In the genomic region with DNA sequence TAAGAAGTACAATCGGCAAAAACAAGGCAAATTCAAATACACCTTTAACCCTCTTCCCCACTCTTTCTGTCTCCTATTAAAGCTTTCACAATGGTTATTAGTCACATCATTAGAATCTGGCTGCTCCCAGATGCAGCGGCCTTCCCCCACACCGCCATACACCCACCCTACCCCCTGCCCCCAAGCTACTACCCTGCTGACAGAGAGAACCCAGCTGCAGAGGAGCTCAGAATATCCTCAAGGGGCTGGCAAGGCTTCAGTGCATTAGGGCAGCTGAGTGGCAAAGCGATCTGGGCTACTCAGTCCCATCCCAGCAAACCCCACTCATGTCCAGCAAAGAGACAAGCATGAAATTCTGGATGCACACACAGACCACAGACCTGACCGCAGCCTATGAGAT, we compare ENCODE assay signal across 20 mouse cellular contexts.
DNase-seq lines count a peak whose midpoint lies in the region; ATAC-seq and TF ChIP-seq lines count a peak whose summit lies in the region.
"Had no signal": no experiment of that assay in that cellular context is flagged by ENCODE, and none has a peak within 500 bp of the region (broad histone marks: within the 10 kb centered on the region; RNA-seq: fewer than 3 reads in every experiment).

No protein-coding gene starts in this region.

- peaks cover 15% of the 10 kb centered on the region for H3K4me1 ChIP-seq in hindbrain, embryonic 10.5 days (replicated peaks)
- H3K4me1 ChIP-seq in hindbrain, embryonic 14.5 days (replicated peaks; ENCODE audit: control insufficient read depth, insufficient read depth, low read length): peaks cover 7% of the 10 kb centered on the region; the same call in 1 of the 2 replicates
- peaks cover 13% of the 10 kb centered on the region for H3K4me1 ChIP-seq in midbrain, embryonic 12.5 days
- no peaks in the 10 kb centered on the region for H3K4me1 ChIP-seq in midbrain, postnatal 0 days (ENCODE audit: insufficient read depth, low read length)
- H3K4me1 ChIP-seq: heart, embryonic 12.5 days; limb, embryonic 13.5 days; liver, embryonic 15.5 days had no signal

- no peak overlapping the region for H3K4me2 ChIP-seq in hindbrain, embryonic 14.5 days (replicated peaks)
- H3K4me2 ChIP-seq in midbrain, embryonic 12.5 days (replicated peaks): no peak overlapping the region
- H3K4me2 ChIP-seq in midbrain, postnatal 0 days (ENCODE audit: low read depth, low read length, poor library complexity, severe bottlenecking): no peak overlapping the region
- H3K4me2 ChIP-seq: forebrain, embryonic 13.5 days; heart, embryonic 12.5 days; limb, embryonic 13.5 days; liver, embryonic 15.5 days had no signal

- DNase-seq in hindbrain, embryonic 10.5 days (ENCODE audit: low spot score): no peak
- no peak for DNase-seq in hindbrain, embryonic 14.5 days (ENCODE audit: low spot score)
- no peak for DNase-seq in midbrain, postnatal 0 days (ENCODE audit: low spot score)
- DNase-seq in lung, postnatal 10 days: peak; percentile 49
- DNase-seq in retina, postnatal 1 day: peak; percentile 56
- no peak for DNase-seq in frontal cortex, postnatal 36 days (ENCODE audit: low spot score in 2 of 2)
- DNase-seq: adrenal gland, postnatal 14 days; B cell, adult 2 months; cerebellum, adult 8-10 months; kidney, adult 8-10 months; kidney, postnatal 36 days; thymus, adult 18-20 months had no signal

- no peaks in the 10 kb centered on the region; the same call in 1 of the 2 replicates for H3K9me3 ChIP-seq in hindbrain, embryonic 10.5 days
- 0 out of 2 replicates have a peak, but pooled peaks cover 3% of the 10 kb centered on the region for H3K9me3 ChIP-seq in hindbrain, embryonic 14.5 days (ENCODE audit: control insufficient read depth, low read length)
- H3K9me3 ChIP-seq in midbrain, embryonic 12.5 days: no peaks in the 10 kb centered on the region
- no peaks in the 10 kb centered on the region for H3K9me3 ChIP-seq in midbrain, postnatal 0 days (ENCODE audit: low read length)
- H3K9me3 ChIP-seq: forebrain, embryonic 13.5 days; heart, embryonic 12.5 days; limb, embryonic 13.5 days; liver, embryonic 15.5 days had no signal

- no peak for TF ChIP-seq CTCF in midbrain, postnatal 0 days (IDR thresholded peaks at IDR 0.05)

- no peak for ATAC-seq in hindbrain, embryonic 14.5 days (ENCODE audit: low FRiP score)
- ATAC-seq in midbrain, embryonic 12.5 days (ENCODE audit: low FRiP score, low read depth): peak; percentile 62
- no peak for ATAC-seq in midbrain, postnatal 0 days (ENCODE audit: low FRiP score)
- ATAC-seq: activated CD4-positive, CD25-positive, alpha-beta regulatory T cell, adult 4 months; forebrain, embryonic 13.5 days; inflammation-experienced regulatory T-cells, adult 6 months; Patski had no signal

- no peaks in the 10 kb centered on the region for H3K27me3 ChIP-seq in hindbrain, embryonic 10.5 days (ENCODE audit: insufficient read depth, poor library complexity, severe bottlenecking)
- H3K27me3 ChIP-seq in hindbrain, embryonic 14.5 days (ENCODE audit: control insufficient read depth, insufficient read depth, low read length): no peaks in the 10 kb centered on the region
- H3K27me3 ChIP-seq in midbrain, embryonic 12.5 days: no peaks in the 10 kb centered on the region
- no peaks in the 10 kb centered on the region for H3K27me3 ChIP-seq in midbrain, postnatal 0 days (ENCODE audit: insufficient read depth, low read length)
- H3K27me3 ChIP-seq: forebrain, embryonic 13.5 days; heart, embryonic 12.5 days; limb, embryonic 13.5 days; liver, embryonic 15.5 days; Patski had no signal

- peak overlapping the region; percentile 66; the same call in 1 of the 2 replicates for H3K27ac ChIP-seq in hindbrain, embryonic 10.5 days
- H3K27ac ChIP-seq in hindbrain, embryonic 14.5 days: no peak overlapping the region
- peak overlapping the region; percentile 1; the same call in 1 of the 2 replicates for H3K27ac ChIP-seq in midbrain, embryonic 12.5 days (replicated peaks)
- no peak overlapping the region for H3K27ac ChIP-seq in midbrain, postnatal 0 days (ENCODE audit: low read depth, low read length)
- H3K27ac ChIP-seq: forebrain, embryonic 13.5 days; limb, embryonic 13.5 days; liver, embryonic 15.5 days had no signal

- H3K9ac ChIP-seq in hindbrain, embryonic 14.5 days: no peak overlapping the region
- no peak overlapping the region for H3K9ac ChIP-seq in midbrain, embryonic 12.5 days (replicated peaks)
- no peak overlapping the region for H3K9ac ChIP-seq in midbrain, postnatal 0 days (replicated peaks; ENCODE audit: low read length, poor library complexity, severe bottlenecking)
- H3K9ac ChIP-seq: forebrain, embryonic 13.5 days; heart, embryonic 12.5 days; limb, embryonic 13.5 days; liver, embryonic 15.5 days had no signal

- H3K4me3 ChIP-seq in hindbrain, embryonic 10.5 days: no peak overlapping the region
- H3K4me3 ChIP-seq in hindbrain, embryonic 14.5 days (replicated peaks; ENCODE audit: low read length): no peak overlapping the region
- no peak overlapping the region for H3K4me3 ChIP-seq in midbrain, embryonic 12.5 days
- H3K4me3 ChIP-seq in midbrain, postnatal 0 days (ENCODE audit: low read depth, low read length): no peak overlapping the region
- H3K4me3 ChIP-seq: forebrain, embryonic 13.5 days; heart, embryonic 12.5 days; limb, embryonic 13.5 days; liver, embryonic 15.5 days had no signal

- H3K36me3 ChIP-seq in hindbrain, embryonic 10.5 days: no peaks in the 10 kb centered on the region
- no peaks in the 10 kb centered on the region for H3K36me3 ChIP-seq in hindbrain, embryonic 14.5 days (replicated peaks; ENCODE audit: control insufficient read depth, insufficient read depth)
- no peaks in the 10 kb centered on the region for H3K36me3 ChIP-seq in midbrain, embryonic 12.5 days
- H3K36me3 ChIP-seq in midbrain, postnatal 0 days (ENCODE audit: insufficient read depth, low read length): no peaks in the 10 kb centered on the region
- H3K36me3 ChIP-seq: heart, embryonic 12.5 days; limb, embryonic 13.5 days; liver, embryonic 15.5 days had no signal

- 75% methylated on average over 5 of the region's 5 CpGs for WGBS in hindbrain, embryonic 10.5 days
- WGBS in hindbrain, embryonic 14.5 days: 35% methylated on average over 5 of the region's 5 CpGs
- WGBS in midbrain, embryonic 12.5 days: 58% methylated on average over 5 of the region's 5 CpGs
- WGBS in midbrain, postnatal 0 days: 47% methylated on average over 5 of the region's 5 CpGs

Comparison
In these comparisons a context has a peak if more than half of its experiments do, and no peak if none do; other contexts are left out.
1. H3K27ac ChIP-seq: peak in hindbrain, embryonic 10.5 days (single experiment) and midbrain, embryonic 12.5 days (single experiment); none in hindbrain, embryonic 14.5 days (single experiment) and midbrain, postnatal 0 days (single experiment).
2. DNase-seq: peak in lung, postnatal 10 days (single experiment) and retina, postnatal 1 day (single experiment); none in hindbrain, embryonic 10.5 days (single experiment), hindbrain, embryonic 14.5 days (single experiment), midbrain, postnatal 0 days (single experiment) and frontal cortex, postnatal 36 days (0 of 2).